Mouse (Mus musculus) spleen, adult 2 months (tissue): ENCODE results near the gene Ccl3.

ENCODE experiments used
- CTCF ChIP-seq: fragments of 200-500 bp; IDR thresholded peaks from 2 replicates; pipeline ENCODE4 v1.5.1; 2011; ENCODE audit warnings: mild to moderate bottlenecking, inconsistent platforms; ENCODE audit not compliant: insufficient read depth, insufficient read length, insufficient replicate concordance; ENCODE audit errors: extremely low read depth
- POLR2A ChIP-seq: fragments of 200-500 bp; IDR thresholded peaks from 2 replicates; pipeline ENCODE4 v1.6.1; 2011; ENCODE audit warnings: low read depth, low read length, inconsistent platforms

- TF ChIP-seq CTCF: no peak
- TF ChIP-seq POLR2A: no peak
Measured at GRCm38 (mm10) chr11:83638934-83639333, 10.2 kb downstream of the Ccl3 start.
